Comparison of ENCODE assay signal across 25 mouse cellular contexts in the genomic region with DNA sequence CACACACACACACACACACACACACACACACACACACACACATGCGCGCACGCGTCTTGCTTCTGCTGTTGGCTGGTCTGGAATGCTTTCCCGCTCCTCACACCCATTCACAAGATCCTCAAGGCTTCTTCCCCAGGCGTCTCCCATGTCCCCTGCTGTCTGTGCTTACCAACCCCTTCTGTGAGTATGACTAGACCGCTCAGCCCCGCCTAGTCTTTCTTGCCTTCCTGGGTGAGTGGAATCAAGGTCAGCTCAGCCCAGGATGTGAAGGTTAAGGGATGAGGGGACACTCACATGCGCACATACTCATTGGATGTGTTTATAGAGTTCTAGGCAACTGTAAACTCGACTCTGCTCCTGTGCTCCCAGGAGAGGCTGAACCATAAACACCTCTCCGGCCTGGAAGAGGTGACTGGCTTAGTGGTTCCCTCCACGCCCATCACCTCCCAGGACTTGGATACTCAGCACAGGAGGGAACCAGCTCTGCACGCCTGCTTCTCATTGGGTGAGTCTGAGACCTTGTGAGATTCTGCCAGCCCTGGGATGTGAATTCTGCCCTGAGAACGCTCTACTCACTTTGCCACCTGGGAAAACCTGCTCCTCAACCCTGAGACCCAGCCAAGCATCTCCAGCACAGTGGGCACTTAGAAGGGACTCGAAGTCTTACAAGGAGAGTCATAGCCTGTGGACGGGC.
DNase-seq lines count a peak whose midpoint lies in the region; ATAC-seq and TF ChIP-seq lines count a peak whose summit lies in the region.
"Had no signal": no experiment of that assay in that cellular context is flagged by ENCODE, and none has a peak within 500 bp of the region (broad histone marks: within the 10 kb centered on the region; RNA-seq: fewer than 3 reads in every experiment).

No protein-coding gene starts in this region.

- DNase-seq in kidney, adult 18-20 months, result no peak
- DNase-seq in testis, postnatal 14 days (ENCODE audit: low spot score), result no peak
- DNase-seq in adrenal gland, adult 8-10 months, result peak; percentile 81
- peak; percentile 35 for DNase-seq in stomach, postnatal 0 days (ENCODE audit: low spot score)
- DNase-seq in forebrain, postnatal 0 days, result no peak
- no peak for DNase-seq in ovary, postnatal 10 days (ENCODE audit: low spot score)
- DNase-seq: cerebellum, adult 8-10 months; gastrocnemius, postnatal 25 days; heart, adult 2 months; heart, postnatal 4 days; kidney, postnatal 14 days; left cerebral cortex, postnatal 4 days; liver; midbrain, embryonic 14.5 days; retina, postnatal 1 day; thymus, adult 2 months had no signal

- no peak for TF ChIP-seq CTCF in testis, adult 2 months (IDR thresholded peaks at IDR 0.05; ENCODE audit: control insufficient read depth, insufficient read depth, insufficient replicate concordance, low read depth, low read length)
- TF ChIP-seq CTCF in stomach, postnatal 0 days (IDR thresholded peaks at IDR 0.05; ENCODE audit: low read depth), result no peak
- no peak for TF ChIP-seq CTCF in forebrain, postnatal 0 days (IDR thresholded peaks at IDR 0.05; ENCODE audit: low read depth)

- H3K36me3 ChIP-seq in kidney, embryonic 15.5 days, result no peaks in the 10 kb centered on the region
- no peaks in the 10 kb centered on the region for H3K36me3 ChIP-seq in testis, adult 2 months (ENCODE audit: control insufficient read depth, insufficient read depth, low read length)
- H3K36me3 ChIP-seq in stomach, postnatal 0 days (ENCODE audit: control insufficient read depth, insufficient read depth, low read length), result no peaks in the 10 kb centered on the region
- no peaks in the 10 kb centered on the region for H3K36me3 ChIP-seq in forebrain, postnatal 0 days (ENCODE audit: insufficient read depth)
- H3K36me3 ChIP-seq: embryonic facial prominence, embryonic 10.5 days; heart, embryonic 15.5 days; hindbrain, embryonic 15.5 days; liver, embryonic 15.5 days; neural tube, embryonic 12.5 days had no signal

- no peaks in the 10 kb centered on the region for H3K9me3 ChIP-seq in kidney, embryonic 15.5 days (replicated peaks)
- H3K9me3 ChIP-seq in stomach, postnatal 0 days (ENCODE audit: control insufficient read depth, low read length), result no peaks in the 10 kb centered on the region
- H3K9me3 ChIP-seq in forebrain, postnatal 0 days (ENCODE audit: low read length), result no peaks in the 10 kb centered on the region
- H3K9me3 ChIP-seq: embryonic facial prominence, embryonic 10.5 days; heart, embryonic 15.5 days; hindbrain, embryonic 15.5 days; liver, embryonic 15.5 days; neural tube, embryonic 12.5 days had no signal

- WGBS in kidney, embryonic 15.5 days, result 78% methylated on average over 16 of the region's 16 CpGs
- 65% methylated on average over 16 of the region's 16 CpGs for WGBS in stomach, postnatal 0 days
- 91% methylated on average over 16 of the region's 16 CpGs for WGBS in forebrain, postnatal 0 days

- peaks cover 40% of the 10 kb centered on the region for H3K4me1 ChIP-seq in kidney, embryonic 15.5 days
- no peaks in the 10 kb centered on the region; the same call in 1 of the 2 replicates for H3K4me1 ChIP-seq in testis, adult 2 months (ENCODE audit: control insufficient read depth, insufficient read depth, low read length)
- H3K4me1 ChIP-seq in stomach, postnatal 0 days (replicated peaks; ENCODE audit: control insufficient read depth, insufficient read depth), result no peaks in the 10 kb centered on the region
- no peaks in the 10 kb centered on the region for H3K4me1 ChIP-seq in forebrain, postnatal 0 days (ENCODE audit: insufficient read depth)
- H3K4me1 ChIP-seq: heart, embryonic 15.5 days; hindbrain, embryonic 15.5 days had no signal

- H3K27me3 ChIP-seq in kidney, embryonic 15.5 days, result 0 out of 2 replicates have a peak, but pooled peaks cover 2% of the 10 kb centered on the region
- H3K27me3 ChIP-seq in testis, adult 2 months (ENCODE audit: control insufficient read depth, insufficient read depth, low read length), result no peaks in the 10 kb centered on the region
- no peaks in the 10 kb centered on the region for H3K27me3 ChIP-seq in stomach, postnatal 0 days (ENCODE audit: control insufficient read depth, insufficient read depth, low read length)
- H3K27me3 ChIP-seq in forebrain, postnatal 0 days (ENCODE audit: insufficient read depth, low read length), result no peaks in the 10 kb centered on the region
- H3K27me3 ChIP-seq: hindbrain, embryonic 15.5 days; liver, embryonic 15.5 days; neural tube, embryonic 12.5 days had no signal

- no peak overlapping the region for H3K4me3 ChIP-seq in kidney, embryonic 15.5 days (replicated peaks)
- peak overlapping the region; percentile 52 for H3K4me3 ChIP-seq in testis, adult 2 months (ENCODE audit: control insufficient read depth, low read depth, low read length)
- H3K4me3 ChIP-seq in stomach, postnatal 0 days (ENCODE audit: low read depth, low read length), result no peak overlapping the region
- H3K4me3 ChIP-seq in forebrain, postnatal 0 days (ENCODE audit: low read depth, low read length), result no peak overlapping the region
- H3K4me3 ChIP-seq: embryonic facial prominence, embryonic 10.5 days; heart, adult 2 months; heart, embryonic 15.5 days; hindbrain, embryonic 15.5 days; liver, embryonic 15.5 days; neural tube, embryonic 12.5 days had no signal

- no peak for ATAC-seq in kidney, embryonic 15.5 days (replicated peaks; ENCODE audit: low FRiP score)
- ATAC-seq in stomach, postnatal 0 days (ENCODE audit: low FRiP score, low TSS enrichment), result 0 out of 2 replicates have a peak, but pooled peaks have one; percentile 22
- ATAC-seq in forebrain, postnatal 0 days, result no peak
- ATAC-seq: CD4-positive, CD25-positive, alpha-beta regulatory T cell, adult 4 months; forebrain, embryonic 16.5 days had no signal

- no peak for TF ChIP-seq POLR2A in testis, adult 2 months (IDR thresholded peaks at IDR 0.05; ENCODE audit: control insufficient read depth, low read depth, low read length)

- H3K4me2 ChIP-seq in kidney, embryonic 15.5 days, result no peak overlapping the region
- no peak overlapping the region for H3K4me2 ChIP-seq in stomach, postnatal 0 days (replicated peaks; ENCODE audit: low read depth)
- H3K4me2 ChIP-seq in forebrain, postnatal 0 days (ENCODE audit: low read depth), result no peak overlapping the region
- H3K4me2 ChIP-seq: heart, embryonic 15.5 days; hindbrain, embryonic 15.5 days; liver, embryonic 15.5 days; neural tube, embryonic 12.5 days had no signal

- H3K9ac ChIP-seq in kidney, embryonic 15.5 days, result no peak overlapping the region
- H3K9ac ChIP-seq in stomach, postnatal 0 days (ENCODE audit: low read length), result no peak overlapping the region
- H3K9ac ChIP-seq in forebrain, postnatal 0 days, result no peak overlapping the region
- H3K9ac ChIP-seq: heart, embryonic 15.5 days; hindbrain, embryonic 15.5 days; liver, embryonic 15.5 days; neural tube, embryonic 12.5 days had no signal

- H3K27ac ChIP-seq in kidney, embryonic 15.5 days, result peak overlapping the region; percentile 43; the same call in 1 of the 2 replicates
- no peak overlapping the region for H3K27ac ChIP-seq in testis, adult 2 months (ENCODE audit: control insufficient read depth, insufficient read depth, low read depth, low read length)
- H3K27ac ChIP-seq in stomach, postnatal 0 days (replicated peaks), result peak overlapping the region; percentile 30; the same call in 1 of the 2 replicates
- no peak overlapping the region for H3K27ac ChIP-seq in forebrain, postnatal 0 days (ENCODE audit: low read depth, low read length)
- H3K27ac ChIP-seq: embryonic facial prominence, embryonic 10.5 days; heart, adult 2 months; heart, embryonic 15.5 days; hindbrain, embryonic 15.5 days; liver, embryonic 15.5 days; neural tube, embryonic 12.5 days had no signal

- TF ChIP-seq EP300 in stomach, postnatal 0 days (optimal IDR thresholded peaks at IDR 0.05), result no peak

Comparison
In these comparisons a context has a peak if more than half of its experiments do, and no peak if none do; other contexts are left out.
1. H3K27ac ChIP-seq: peak in kidney, embryonic 15.5 days (single experiment) and stomach, postnatal 0 days (single experiment); none in testis, adult 2 months (single experiment) and forebrain, postnatal 0 days (single experiment).
2. DNase-seq: peak in adrenal gland, adult 8-10 months (single experiment) and stomach, postnatal 0 days (single experiment); none in kidney, adult 18-20 months (single experiment), testis, postnatal 14 days (single experiment), forebrain, postnatal 0 days (single experiment) and ovary, postnatal 10 days (single experiment).